Mouse (Mus musculus) ovary, postnatal 14 days (tissue): ENCODE measurements at regions not wholly inside any gene's neighbourhood (a gene's known extent, or its start where the extent isn't known, plus 50 kb on each side); places are given as distances from the start of the nearest gene placed in this dataset.
"Not testable (repeated sequence)": the region's sequence is repeated elsewhere in the genome, so short reads cannot be mapped to it uniquely, and the experiment has no call there.

ENCODE experiments used
- DNase-seq: peaks from one replicate; pipeline ENCODE4 v3.0.0; 2022; ENCODE audit warnings: low spot score

GRCm38 (mm10) chrX:68486585-68486984 is 191.8 kb upstream of the Fmr1 start:
- no peak for DNase-seq

DNA sequence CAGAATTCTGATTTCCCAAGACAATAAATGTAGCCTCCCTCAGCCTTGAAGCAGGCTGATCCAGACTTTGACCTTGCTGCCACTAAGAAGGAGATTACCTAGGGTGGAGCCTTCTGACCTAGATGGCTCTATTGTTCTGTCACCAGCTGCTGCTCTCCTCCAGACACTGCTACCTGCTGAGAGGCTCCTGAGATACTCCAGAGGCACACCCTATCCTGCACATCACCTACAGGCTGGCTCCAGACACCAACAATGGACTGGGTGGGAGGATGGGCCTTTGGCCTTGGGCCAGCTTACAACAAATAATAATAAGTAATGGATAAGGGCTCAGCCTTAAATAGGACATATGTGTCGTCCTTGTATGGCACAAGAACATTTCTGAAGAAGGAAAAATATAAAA is 186.3 kb upstream of the Fmr1 start:
- DNase-seq, result not testable (repeated sequence)

- DNase-seq, result no peak
Measured at GRCm38 (mm10) chrX:68494398-68495143, 183.8 kb upstream of the Fmr1 start.

GRCm38 (mm10) chrX:68495144-68495493 is 183.2 kb upstream of the Fmr1 start:
- DNase-seq, result no peak

GRCm38 (mm10) chrX:68495751-68496150 is 182.6 kb upstream of the Fmr1 start:
- no peak for DNase-seq

DNA sequence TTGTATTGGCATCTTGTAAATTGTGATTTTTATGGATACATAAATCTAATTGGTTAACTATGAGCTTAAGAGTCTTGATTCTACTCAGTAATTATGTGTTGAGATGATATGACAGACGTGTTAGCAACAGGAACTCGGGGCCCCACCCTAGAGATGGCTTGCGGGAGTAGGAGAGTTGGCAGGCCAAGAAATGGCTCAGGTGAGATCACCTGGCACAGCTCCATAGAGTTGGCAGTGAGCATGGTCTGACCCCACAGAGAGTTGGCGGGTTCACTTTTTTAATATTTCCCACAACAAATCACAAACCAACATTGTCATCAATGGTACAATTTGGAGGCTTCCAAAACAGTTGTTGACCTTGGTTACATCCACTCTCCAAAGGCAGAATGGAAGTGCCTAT is 180.5 kb upstream of the Fmr1 start:
- no peak for DNase-seq

- no peak for DNase-seq
Measured at GRCm38 (mm10) chrX:68502938-68503337, 175.4 kb upstream of the Fmr1 start.

- DNase-seq, result no peak
Measured at GRCm38 (mm10) chrX:68507664-68508063, 170.7 kb upstream of the Fmr1 start.

DNA sequence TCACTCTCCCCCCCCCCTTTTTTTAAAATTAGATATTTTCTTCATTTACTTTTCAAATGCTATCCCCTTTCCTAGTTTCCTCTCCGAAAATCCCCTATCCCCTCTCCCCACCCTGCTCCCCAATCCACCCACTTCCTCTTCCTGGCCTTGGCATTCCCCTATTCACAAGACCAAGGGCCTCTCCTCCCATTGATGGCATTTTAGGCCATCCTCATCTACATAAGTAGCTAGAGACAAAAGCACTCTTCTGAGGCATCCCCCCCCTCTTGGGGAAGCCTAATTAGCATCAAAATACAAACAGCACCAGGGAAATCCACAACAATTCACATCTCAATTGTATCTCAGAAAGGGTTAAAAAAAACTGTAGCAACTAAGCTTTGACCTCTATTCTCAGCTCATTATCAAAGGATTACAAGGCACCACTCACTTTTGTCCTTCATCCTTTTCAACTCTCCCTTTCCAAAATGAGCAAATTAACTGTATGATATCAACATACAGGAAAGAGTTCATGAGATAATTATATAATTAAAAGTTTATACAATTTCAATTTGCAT is 166.1 kb upstream of the Fmr1 start:
- no peak for DNase-seq

- no peak for DNase-seq
Measured at GRCm38 (mm10) chrX:68546561-68546960, 131.8 kb upstream of the Fmr1 start.

DNA sequence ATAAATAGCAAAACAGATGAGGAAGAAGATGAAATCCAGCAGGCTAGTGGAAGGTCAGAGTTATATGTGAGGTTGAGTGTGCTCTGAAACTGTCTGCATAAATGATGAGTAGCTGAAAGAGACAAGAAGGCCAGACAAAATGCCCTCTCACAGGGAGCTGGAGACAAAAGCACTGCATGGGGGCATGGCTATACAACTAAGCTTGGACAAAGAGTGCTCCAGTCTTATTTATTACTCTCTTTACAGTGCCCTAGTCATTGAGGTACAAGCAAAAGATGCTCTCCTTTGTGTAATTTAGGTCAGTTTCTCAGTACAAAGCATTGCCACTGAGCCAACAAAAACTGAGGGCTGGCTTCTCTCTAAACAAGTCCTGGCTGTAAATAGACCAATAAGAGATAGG is 124.3 kb upstream of the Fmr1 start:
- DNase-seq, result no peak

DNA sequence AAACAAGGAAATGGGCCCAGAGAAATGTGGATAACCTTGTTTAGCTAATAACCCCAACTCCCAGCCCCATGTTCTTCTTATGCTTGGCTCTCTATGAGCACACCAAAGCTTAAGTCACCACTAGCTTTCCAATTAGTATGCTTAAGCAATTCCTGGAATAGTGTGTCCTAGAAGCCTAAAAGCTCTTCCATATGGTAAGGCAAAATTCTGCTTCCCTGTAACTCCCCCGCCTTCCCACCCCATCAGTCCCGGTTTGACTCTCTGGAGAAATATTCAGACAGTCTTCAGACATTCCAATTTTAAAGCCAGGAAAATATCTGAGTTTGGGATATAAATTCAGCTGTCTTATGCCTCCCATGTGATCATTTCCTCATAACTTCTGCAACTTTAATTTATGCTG is 120.6 kb upstream of the Fmr1 start:
- DNase-seq, result no peak

GRCm38 (mm10) chrX:68585246-68585645 is 93.1 kb upstream of the Fmr1 start:
- peak; percentile 17 for DNase-seq

- DNase-seq, result no peak
Measured at GRCm38 (mm10) chrX:68622141-68622540, 56.2 kb upstream of the Fmr1 start.
